Mouse (Mus musculus) liver, embryonic 12.5 days (tissue): Measurements from ENCODE around the gene Rpap2. TPM values are rescaled to one million over a fixed set of nuclear protein-coding genes. Genes with fewer than 3 reads are reported as not detected.

Source experiments
- polyA plus RNA-seq: library from polyadenylated mRNA; unstranded; fragments of >200 nt; fragmentation: Nextera tagmentation; extraction: Ambion mirVana; gene quantifications from 2 replicates; pipeline ENCODE4 v1.2.1, GENCODE M21; 2016

Rpap2 gene
- polyA plus RNA-seq, 1 experiment from 2014 or later, result 9.1 TPM

Other genes with a start within 250 kb of the Rpap2 start
- gene Ephx4, start 194.6 kb upstream of the Rpap2 start, polyA plus RNA-seq, result 0.10 TPM in 1 of 2 replicates, not detected in the other
- not detected in 2 replicates for gene Lpcat2b, start 165.8 kb upstream of the Rpap2 start, polyA plus RNA-seq
- gene Btbd8, start 159.4 kb upstream of the Rpap2 start, polyA plus RNA-seq, result 1.8 TPM in 2 replicates
- 0.06 TPM in 1 of 2 replicates, not detected in the other for gene Gm42669, start 89.8 kb upstream of the Rpap2 start, polyA plus RNA-seq
- 0.17 TPM in 2 replicates for gene 1700028K03Rik, start 62.7 kb upstream of the Rpap2 start, polyA plus RNA-seq
- gene Glmn, start 515 bp downstream of the Rpap2 start, polyA plus RNA-seq, result 10.3 and 12.2 TPM in 2 replicates
- gene Gfi1, start 128.7 kb downstream of the Rpap2 start, polyA plus RNA-seq, result 0.74 and 1.0 TPM in 2 replicates
- 0.39 and 0.45 TPM in 2 replicates for gene Ube2d2b, start 232.7 kb downstream of the Rpap2 start, polyA plus RNA-seq